Mouse (Mus musculus): ENCODE measurements at regions not wholly inside any gene's neighbourhood (a gene's known extent, or its start where the extent isn't known, plus 50 kb on each side); places are given as distances from the start of the nearest gene placed in this dataset.

DNA sequence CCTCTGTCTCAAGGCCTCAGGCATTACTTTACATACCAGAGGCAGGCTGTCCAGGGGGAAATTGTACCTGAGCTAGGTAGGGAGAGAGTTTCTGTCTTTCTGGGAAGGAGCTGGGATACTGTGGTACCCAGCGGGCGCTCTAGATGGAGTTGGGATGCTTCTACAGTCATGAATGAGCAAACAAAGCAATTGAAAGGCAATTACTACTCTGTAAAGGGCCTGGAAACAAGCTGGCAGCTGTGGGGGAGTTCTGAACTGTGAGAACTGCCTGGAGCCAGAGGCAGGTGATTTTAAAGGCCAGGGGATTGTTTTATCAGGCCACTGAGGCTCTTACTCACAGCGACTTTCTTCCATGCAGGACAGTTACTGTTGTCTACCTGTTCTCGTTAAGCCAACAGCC lies 313.3 kb upstream of the Gm12728 start:
- TF ChIP-seq CTCF (conservative IDR thresholded peaks at IDR 0.05; ENCODE audit: insufficient read depth, insufficient read length, low read depth, low read length) (no peak), POLR2A (IDR thresholded peaks at IDR 0.05; ENCODE audit: low read depth, low read length) (no peak)
- H3K27ac ChIP-seq (ENCODE audit: insufficient read depth, low read depth, low read length), result no peak overlapping the region
- no peak for DNase-seq
- 86% methylated on average over 4 of the region's 4 CpGs for whole genome bisulfite sequencing
- H3K27me3 ChIP-seq (replicated peaks; ENCODE audit: control insufficient read depth, insufficient read depth, low read length), result no peaks in the 10 kb centered on the region
- no peaks in the 10 kb centered on the region for H3K4me1 ChIP-seq (ENCODE audit: control insufficient read depth, insufficient read depth, low read length)
- H3K36me3 ChIP-seq (ENCODE audit: control insufficient read depth, insufficient read depth, low read length), result no peaks in the 10 kb centered on the region
- no peak overlapping the region for H3K4me3 ChIP-seq (ENCODE audit: insufficient read depth, low read depth, low read length)

DNA sequence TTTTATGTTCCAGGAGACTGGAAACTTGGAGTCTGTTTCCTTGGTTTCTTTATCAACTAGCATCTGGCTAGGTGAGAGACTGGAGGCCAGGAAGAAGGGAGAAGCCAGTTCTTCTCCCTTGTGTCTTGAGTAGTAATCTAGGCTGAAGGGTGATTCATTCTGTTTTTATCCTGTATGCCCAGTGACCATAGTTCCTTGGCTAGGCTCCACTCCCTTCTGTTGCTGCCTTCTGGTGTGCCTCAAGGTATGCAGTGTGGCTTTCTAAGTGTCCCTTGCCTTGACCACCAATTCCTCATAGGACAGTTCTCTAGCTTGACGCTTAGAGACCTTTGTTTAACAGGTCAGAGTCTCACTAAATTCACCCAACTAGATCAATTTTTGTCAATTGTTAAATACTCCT lies 303.3 kb upstream of the Gm12728 start:
- H3K36me3 ChIP-seq (ENCODE audit: control insufficient read depth, insufficient read depth, low read length), result no peaks in the 10 kb centered on the region
- DNase-seq, result no peak
- TF ChIP-seq POLR2A (IDR thresholded peaks at IDR 0.05; ENCODE audit: low read depth, low read length) (no peak), CTCF (conservative IDR thresholded peaks at IDR 0.05; ENCODE audit: insufficient read depth, insufficient read length, low read depth, low read length) (no peak)
- 90% methylated on average over 1 of the region's 1 CpGs for WGBS
- H3K4me3 ChIP-seq (ENCODE audit: insufficient read depth, low read depth, low read length), result no peak overlapping the region
- H3K4me1 ChIP-seq (ENCODE audit: control insufficient read depth, insufficient read depth, low read length), result no peaks in the 10 kb centered on the region
- no peak overlapping the region for H3K27ac ChIP-seq (ENCODE audit: insufficient read depth, low read depth, low read length)
- no peaks in the 10 kb centered on the region for H3K27me3 ChIP-seq (replicated peaks; ENCODE audit: control insufficient read depth, insufficient read depth, low read length)

DNA sequence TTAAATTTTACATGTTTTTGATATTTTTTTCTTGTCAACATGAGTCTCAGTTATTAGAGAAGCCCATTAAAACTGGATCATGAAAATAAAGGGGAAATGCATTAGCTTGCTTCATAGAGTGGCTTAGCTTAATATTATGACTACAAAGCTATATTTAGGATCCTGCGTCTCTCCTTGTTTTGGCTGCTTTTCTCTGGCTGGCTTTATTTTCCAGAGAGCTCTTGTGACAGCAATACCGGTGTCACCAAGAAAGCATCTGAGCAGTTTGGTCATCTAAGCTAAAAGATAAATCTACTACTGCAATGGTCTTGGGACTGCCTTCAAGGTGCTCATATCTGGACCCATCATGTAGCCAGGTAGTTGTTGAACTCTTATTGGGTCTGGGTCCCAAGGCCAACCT lies 293.5 kb upstream of the Gm12728 start:
- H3K4me1 ChIP-seq (ENCODE audit: control insufficient read depth, insufficient read depth, low read length), result no peaks in the 10 kb centered on the region
- WGBS, result 93% methylated on average over 2 of the region's 2 CpGs
- TF ChIP-seq CTCF (conservative IDR thresholded peaks at IDR 0.05; ENCODE audit: insufficient read depth, insufficient read length, low read depth, low read length), result no peak
- no peak for TF ChIP-seq POLR2A (IDR thresholded peaks at IDR 0.05; ENCODE audit: low read depth, low read length)

DNA sequence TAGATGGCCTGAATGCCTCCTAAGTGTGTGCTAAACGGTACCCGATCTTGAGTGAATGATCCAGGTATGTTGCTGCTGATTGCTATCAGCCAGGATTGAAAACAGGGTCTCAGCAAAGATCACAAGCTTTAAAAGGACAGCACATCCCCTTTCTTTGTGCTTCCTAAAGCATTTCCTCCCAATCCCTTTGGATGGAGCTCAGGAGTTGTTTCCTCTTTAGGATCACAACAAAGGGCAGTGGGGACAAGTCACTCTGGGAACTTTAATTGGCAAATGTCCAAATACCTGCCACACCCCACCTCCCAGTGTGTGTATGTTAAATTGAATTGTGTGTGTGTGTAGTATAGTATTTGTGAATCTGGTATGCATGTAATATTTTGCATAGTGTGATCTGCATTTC lies 283.5 kb upstream of the Gm12728 start:
- Histone ChIP-seq H3K4me1 (ENCODE audit: control insufficient read depth, insufficient read depth, low read length) (0 out of 2 replicates have a peak, but pooled peaks cover 6% of the 10 kb centered on the region), H3K27me3 (replicated peaks; ENCODE audit: control insufficient read depth, insufficient read depth, low read length) (no peaks in the 10 kb centered on the region), H3K27ac (ENCODE audit: insufficient read depth, low read depth, low read length) (peak overlapping the region; percentile 13; the same call in 1 of the 2 replicates), H3K4me3 (ENCODE audit: insufficient read depth, low read depth, low read length) (no peak overlapping the region), H3K36me3 (ENCODE audit: control insufficient read depth, insufficient read depth, low read length) (no peaks in the 10 kb centered on the region)
- TF ChIP-seq POLR2A (IDR thresholded peaks at IDR 0.05; ENCODE audit: low read depth, low read length) (no peak), CTCF (conservative IDR thresholded peaks at IDR 0.05; ENCODE audit: insufficient read depth, insufficient read length, low read depth, low read length) (no peak)
- WGBS, result 53% methylated on average over 2 of the region's 2 CpGs
- DNase-seq, result peak; percentile 63

More for the DNA sequence above, 293.5 kb upstream of the Gm12728 start:
- DNase-seq, result no peak
- Histone ChIP-seq H3K36me3 (ENCODE audit: control insufficient read depth, insufficient read depth, low read length) (no peaks in the 10 kb centered on the region), H3K27me3 (replicated peaks; ENCODE audit: control insufficient read depth, insufficient read depth, low read length) (no peaks in the 10 kb centered on the region), H3K4me3 (ENCODE audit: insufficient read depth, low read depth, low read length) (no peak overlapping the region), H3K27ac (ENCODE audit: insufficient read depth, low read depth, low read length) (no peak overlapping the region)

DNA sequence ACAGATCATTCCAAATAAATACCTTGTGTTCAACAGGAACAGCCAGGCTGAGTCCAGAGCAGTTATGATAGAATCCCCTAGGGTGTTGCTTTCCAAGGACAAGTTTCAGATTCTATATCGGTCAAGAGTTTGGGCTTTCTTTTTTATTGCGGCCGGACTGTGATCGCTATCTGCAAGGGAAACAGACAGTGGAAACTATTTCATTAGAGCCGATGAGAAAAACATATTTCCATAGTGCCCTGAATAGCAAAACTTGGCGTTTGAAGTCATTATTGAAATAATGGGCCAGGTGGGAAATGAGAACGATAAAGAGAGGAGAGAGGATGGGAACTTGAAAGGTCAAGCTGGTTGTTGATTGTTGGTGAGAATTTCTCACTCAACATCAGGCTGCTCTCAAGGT lies 282.4 kb upstream of the Gm12728 start:
- no peaks in the 10 kb centered on the region for H3K36me3 ChIP-seq (ENCODE audit: control insufficient read depth, insufficient read depth, low read length)
- 59% methylated on average over 7 of the region's 7 CpGs for WGBS
- peak overlapping the region; percentile 82; the same call in 1 of the 2 replicates for H3K27ac ChIP-seq (ENCODE audit: insufficient read depth, low read depth, low read length)
- TF ChIP-seq POLR2A (IDR thresholded peaks at IDR 0.05; ENCODE audit: low read depth, low read length) (no peak), CTCF (conservative IDR thresholded peaks at IDR 0.05; ENCODE audit: insufficient read depth, insufficient read length, low read depth, low read length) (no peak)
- H3K4me1 ChIP-seq (ENCODE audit: control insufficient read depth, insufficient read depth, low read length), result 0 out of 2 replicates have a peak, but pooled peaks cover 6% of the 10 kb centered on the region
- H3K4me3 ChIP-seq (ENCODE audit: insufficient read depth, low read depth, low read length), result no peak overlapping the region
- no peaks in the 10 kb centered on the region for H3K27me3 ChIP-seq (replicated peaks; ENCODE audit: control insufficient read depth, insufficient read depth, low read length)
- DNase-seq, result peak; percentile 77

DNA sequence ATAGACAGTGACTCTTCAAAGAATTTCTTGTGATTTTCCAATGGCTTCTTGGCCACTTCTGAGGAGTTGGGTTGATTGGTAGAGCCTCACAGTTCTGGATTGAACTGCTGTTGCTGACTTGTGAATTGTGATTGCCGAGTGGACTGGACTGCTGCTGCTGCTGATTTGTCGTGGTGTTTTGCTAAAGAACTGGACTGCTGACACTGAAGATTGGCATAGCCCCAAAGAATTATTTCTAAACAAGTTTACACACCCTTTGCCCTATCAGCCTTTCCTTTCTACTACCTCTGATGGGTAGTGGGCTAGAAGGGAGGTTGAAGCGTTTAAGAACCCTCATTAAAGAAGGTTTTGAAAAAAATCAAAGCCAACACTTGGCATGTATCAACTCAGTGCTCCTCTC lies 280.6 kb upstream of the Gm12728 start:
- H3K27ac ChIP-seq (ENCODE audit: insufficient read depth, low read depth, low read length), result no peak overlapping the region
- H3K27me3 ChIP-seq (replicated peaks; ENCODE audit: control insufficient read depth, insufficient read depth, low read length), result no peaks in the 10 kb centered on the region
- no peak for DNase-seq
- no peak overlapping the region for H3K4me3 ChIP-seq (ENCODE audit: insufficient read depth, low read depth, low read length)
- H3K36me3 ChIP-seq (ENCODE audit: control insufficient read depth, insufficient read depth, low read length), result no peaks in the 10 kb centered on the region
- 0 out of 2 replicates have a peak, but pooled peaks cover 6% of the 10 kb centered on the region for H3K4me1 ChIP-seq (ENCODE audit: control insufficient read depth, insufficient read depth, low read length)
- 69% methylated on average over 3 of the region's 3 CpGs for WGBS
- TF ChIP-seq POLR2A (IDR thresholded peaks at IDR 0.05; ENCODE audit: low read depth, low read length) (no peak), CTCF (conservative IDR thresholded peaks at IDR 0.05; ENCODE audit: insufficient read depth, insufficient read length, low read depth, low read length) (no peak)

DNA sequence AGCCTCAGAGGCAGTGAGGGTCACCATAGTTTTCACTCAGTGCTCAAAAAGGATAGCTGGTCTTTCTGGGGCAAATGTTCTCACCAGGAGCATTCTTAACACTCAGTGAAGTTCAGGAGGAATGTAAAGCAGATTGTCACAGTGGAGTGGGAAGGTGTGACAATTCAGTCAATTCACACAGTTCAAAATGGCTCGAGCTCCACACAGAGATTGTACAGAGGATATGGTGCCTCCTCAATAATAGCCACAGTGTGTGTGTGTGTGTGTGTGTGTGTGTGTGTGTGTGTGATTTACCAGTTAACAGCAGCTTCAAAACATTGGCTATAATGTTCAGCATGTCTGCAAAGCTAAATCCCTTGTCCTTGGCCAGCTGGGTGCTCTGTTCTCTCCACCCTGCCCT lies 279.3 kb upstream of the Gm12728 start:
- Histone ChIP-seq H3K27me3 (replicated peaks; ENCODE audit: control insufficient read depth, insufficient read depth, low read length) (no peaks in the 10 kb centered on the region), H3K36me3 (ENCODE audit: control insufficient read depth, insufficient read depth, low read length) (no peaks in the 10 kb centered on the region), H3K4me3 (ENCODE audit: insufficient read depth, low read depth, low read length) (no peak overlapping the region), H3K4me1 (ENCODE audit: control insufficient read depth, insufficient read depth, low read length) (0 out of 2 replicates have a peak, but pooled peaks cover 6% of the 10 kb centered on the region), H3K27ac (ENCODE audit: insufficient read depth, low read depth, low read length) (no peak overlapping the region)
- 92% methylated on average over 1 of the region's 1 CpGs for WGBS
- no peak for DNase-seq
- TF ChIP-seq CTCF (conservative IDR thresholded peaks at IDR 0.05; ENCODE audit: insufficient read depth, insufficient read length, low read depth, low read length) (no peak), POLR2A (IDR thresholded peaks at IDR 0.05; ENCODE audit: low read depth, low read length) (no peak)
